Mouse (Mus musculus): ENCODE measurements around the gene Atg14.

DNA sequence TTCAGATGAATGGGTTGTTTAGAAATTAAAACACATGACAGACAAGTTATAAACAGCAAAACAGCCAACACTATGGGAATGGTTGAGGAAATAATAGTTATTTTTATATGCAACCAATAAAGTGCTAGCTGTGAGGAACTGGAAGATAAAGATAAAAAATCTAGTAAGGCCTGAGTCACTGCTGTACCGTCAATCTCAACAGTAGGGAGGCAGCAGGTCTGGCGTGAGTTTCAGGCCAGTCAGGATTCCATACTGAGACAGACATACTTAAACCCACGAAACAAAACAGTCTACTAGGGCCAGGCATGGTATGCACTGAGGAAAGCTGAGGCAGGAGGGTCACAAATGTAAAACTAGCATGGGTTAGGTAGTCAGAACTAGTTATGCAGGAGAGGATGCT, 42.2 kb downstream of the Atg14 start:
- TF ChIP-seq CTCF (IDR thresholded peaks at IDR 0.05; ENCODE audit: insufficient read depth, low read length): no peak
- TF ChIP-seq POLR2A (IDR thresholded peaks at IDR 0.05; ENCODE audit: borderline replicate concordance, extremely low read depth, low read depth, low read length): no peak

Data from lung, adult 2 months (tissue).